Mouse (Mus musculus) heart, postnatal 0 days (tissue): ENCODE measurements around the gene Igfbpl1. TPM values are rescaled to one million over a fixed set of nuclear protein-coding genes. Genes with fewer than 3 reads are reported as not detected.

Source experiments
- ATAC-seq: fragments of 200-750 bp; cut with Nextera tagmentation; 2 replicates; pipeline ENCODE4 v1.8.0; 2017; ENCODE audit warnings: low read depth, moderate number of reproducible peaks, moderate library complexity; ENCODE audit not compliant: insufficient read depth
- DNase-seq: peaks from one replicate; pipeline ENCODE4 v3.0.0-alpha.2; 2016; ENCODE audit warnings: low spot score
- H3K27ac ChIP-seq: fragments of 300-500 bp; sonication (generic); 2 replicates; pipeline ENCODE4 v1.5.1; 2014; ENCODE audit warnings: low read depth, mild to moderate bottlenecking
- H3K27me3 ChIP-seq: fragments of 300-500 bp; sonication (generic); 2 replicates; pipeline ENCODE4 v1.6.1; 2014; ENCODE audit warnings: low read length, mixed read lengths; ENCODE audit not compliant: control insufficient read depth, insufficient read depth
- H3K36me3 ChIP-seq: fragments of 300-500 bp; sonication (generic); replicated peaks from 2 replicates; pipeline ENCODE4 v1.6.1; 2014; ENCODE audit warnings: low read length, mixed read lengths; ENCODE audit not compliant: control insufficient read depth, insufficient read depth
- H3K4me1 ChIP-seq: fragments of 300-500 bp; sonication (generic); 2 replicates; pipeline ENCODE4 v1.6.1; 2014; ENCODE audit warnings: antibody characterized with exemption; ENCODE audit not compliant: control insufficient read depth, insufficient read depth
- H3K4me2 ChIP-seq: fragments of 300-500 bp; sonication (generic); 2 replicates; pipeline ENCODE4 v1.6.1; 2014; ENCODE audit warnings: low read depth, mild to moderate bottlenecking, low read length, moderate library complexity
- H3K4me3 ChIP-seq: fragments of 300-500 bp; sonication (generic); 2 replicates; pipeline ENCODE4 v1.5.1; 2014; ENCODE audit warnings: low read depth, low read length
- H3K9ac ChIP-seq: fragments of 300-500 bp; sonication (generic); replicated peaks from 2 replicates; pipeline ENCODE4 v1.6.1; 2014; ENCODE audit warnings: low read depth, low read length, mixed read lengths
- H3K9me3 ChIP-seq: fragments of 300-500 bp; sonication (generic); replicated peaks from 2 replicates; pipeline ENCODE4 v1.6.1; 2016; ENCODE audit warnings: low read length; ENCODE audit not compliant: control insufficient read depth
- CTCF ChIP-seq: IDR thresholded peaks from 2 replicates; pipeline ENCODE4 v1.5.1; 2016; ENCODE audit warnings: antibody characterized with exemption, control low read depth, low read depth
- EP300 ChIP-seq: IDR thresholded peaks from 2 replicates; pipeline ENCODE4 v1.6.1; 2016; ENCODE audit warnings: antibody characterized with exemption, low read depth
- WGBS: fragments of 180-500 bp; shearing (Covaris S2); extraction: QIAGEN DNeasy Blood & Tissue Kit; methylation state at CpG from one replicate; pipeline ENCODE4 v1.1.7; 2014; 5-methylcytosine and 5-hydroxymethylcytosine counted together
- polyA plus RNA-seq: library from polyadenylated mRNA; unstranded; fragments of >200 nt; fragmentation: Nextera tagmentation; extraction: Ambion mirVana; gene quantifications from 2 replicates; pipeline ENCODE4 v1.2.1, GENCODE M21; 2015
- total RNA-seq: library from RNA; depleted of rRNA; stranded (reverse); fragments of >200 nt; gene quantifications from 2 replicates; pipeline ENCODE4 v1.2.3, GENCODE M21; 2014; ENCODE audit warnings: low replicate concordance

Igfbpl1 gene
- total and polyA plus RNA-seq, 2 experiments from 2014 or later, result 1.6 to 9.3 TPM

DNA sequence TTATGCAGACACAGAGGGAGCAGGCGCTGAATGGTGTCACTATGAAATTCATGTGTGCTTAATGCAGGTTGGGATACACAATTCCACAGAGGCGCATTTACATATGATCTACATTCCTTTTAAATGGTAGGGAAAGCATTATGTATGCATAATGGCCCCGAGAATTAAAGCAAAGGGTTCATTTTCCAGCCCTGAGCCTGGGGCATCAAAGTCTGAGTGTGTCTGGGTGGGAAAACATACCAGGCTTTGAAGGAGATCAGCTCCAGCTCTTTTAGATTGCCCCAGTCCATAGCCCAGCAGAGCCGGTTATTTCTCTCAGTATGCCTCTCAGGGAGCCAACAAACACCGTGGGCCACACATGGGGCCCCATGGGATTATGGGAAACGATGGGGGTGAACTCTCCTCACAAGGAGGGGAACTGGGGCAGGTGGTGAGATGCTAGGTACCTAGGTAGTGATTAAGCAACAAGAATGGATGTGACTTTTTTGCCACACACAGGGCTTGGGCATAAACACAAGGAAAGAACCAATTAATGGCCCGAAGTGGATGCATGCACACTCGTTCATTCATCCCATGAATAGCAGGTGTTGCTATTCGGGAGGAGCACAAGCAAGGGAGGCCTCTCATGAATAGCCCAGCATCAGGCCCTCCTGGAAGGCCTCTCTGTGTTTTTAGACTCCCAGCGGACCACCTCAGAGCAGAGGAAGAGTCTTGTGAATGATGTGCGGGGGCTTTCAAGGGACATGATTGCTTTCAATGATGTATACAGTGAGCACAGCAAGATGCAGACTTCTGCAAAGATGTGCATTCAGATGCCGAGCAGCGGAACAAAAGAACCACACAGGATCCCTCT lies 3.4 kb upstream of the Igfbpl1 start:
- Histone ChIP-seq H3K4me1 (no peaks in the 10 kb centered on the region), H3K4me2 (no peak overlapping the region), H3K27ac (no peak overlapping the region), H3K4me3 (no peak overlapping the region), H3K9me3 (no peaks in the 10 kb centered on the region), H3K9ac (no peak overlapping the region), H3K36me3 (no peaks in the 10 kb centered on the region), H3K27me3 (peaks cover 35% of the 10 kb centered on the region)
- no peak for ATAC-seq
- WGBS, result 70% methylated on average over 13 of the region's 13 CpGs
- DNase-seq, result no peak
- TF ChIP-seq EP300 (no peak), CTCF (no peak)

- Histone ChIP-seq H3K4me3 (no peak overlapping the region), H3K27ac (no peak overlapping the region), H3K4me1 (peaks cover 9% of the 10 kb centered on the region), H3K9me3 (no peaks in the 10 kb centered on the region), H3K9ac (no peak overlapping the region), H3K27me3 (peaks cover 47% of the 10 kb centered on the region), H3K36me3 (no peaks in the 10 kb centered on the region), H3K4me2 (no peak overlapping the region)
- TF ChIP-seq EP300 (no peak), CTCF (no peak)
- no peak for DNase-seq
- 48% methylated on average over 14 of the region's 14 CpGs for WGBS
- no peak for ATAC-seq
These were observed 1.8 kb downstream of the Igfbpl1 start for GRCm38 (mm10) chr4:45824761-45825556.

- Histone ChIP-seq H3K27ac (no peak overlapping the region), H3K36me3 (no peaks in the 10 kb centered on the region), H3K4me2 (no peak overlapping the region), H3K27me3 (peaks cover 47% of the 10 kb centered on the region), H3K4me1 (peaks cover 13% of the 10 kb centered on the region), H3K9me3 (no peaks in the 10 kb centered on the region), H3K9ac (no peak overlapping the region), H3K4me3 (no peak overlapping the region)
- TF ChIP-seq CTCF (no peak), EP300 (no peak)
- WGBS, result 23% methylated on average over 10 of the region's 10 CpGs
- no peak for ATAC-seq
- DNase-seq, result no peak
These were observed 2.5 kb downstream of the Igfbpl1 start for GRCm38 (mm10) chr4:45824049-45824760.

- H3K9ac ChIP-seq, result no peak overlapping the region
- DNase-seq (no peak), ATAC-seq (no peak)
- peaks cover 40% of the 10 kb centered on the region for H3K27me3 ChIP-seq
- no peak overlapping the region for H3K4me3 ChIP-seq
- 40% methylated on average over 11 of the region's 11 CpGs for WGBS
- H3K4me1 ChIP-seq, result peaks cover 19% of the 10 kb centered on the region
- H3K36me3 ChIP-seq, result no peaks in the 10 kb centered on the region
- H3K4me2 ChIP-seq, result no peak overlapping the region
- H3K27ac ChIP-seq, result no peak overlapping the region
- no peak for TF ChIP-seq CTCF
- no peak for TF ChIP-seq EP300
- no peaks in the 10 kb centered on the region for H3K9me3 ChIP-seq
These were observed 3.7 kb downstream of the Igfbpl1 start for GRCm38 (mm10) chr4:45822781-45823575.

- no peak for TF ChIP-seq EP300
- TF ChIP-seq CTCF, result 0 out of 2 replicates have a peak, but pooled peaks have one; percentile 5
- no peak for DNase-seq
- Histone ChIP-seq H3K4me3 (no peak overlapping the region), H3K9ac (no peak overlapping the region), H3K27me3 (peaks cover 30% of the 10 kb centered on the region), H3K4me2 (no peak overlapping the region), H3K4me1 (peaks cover 19% of the 10 kb centered on the region), H3K9me3 (no peaks in the 10 kb centered on the region), H3K36me3 (no peaks in the 10 kb centered on the region), H3K27ac (no peak overlapping the region)
- WGBS, result 73% methylated on average over 3 of the region's 3 CpGs
- ATAC-seq, result no peak
These were observed 4.7 kb downstream of the Igfbpl1 start for GRCm38 (mm10) chr4:45821995-45822394.
